Mouse (Mus musculus) embryo, embryonic 10 days (tissue): ENCODE results near the gene Tex37.
A peak's percentile ranks its signal among the peaks of the same experiment; 100 is the strongest.

Experiments
- DNase-seq: peaks from one replicate; pipeline ENCODE4 v3.0.0-alpha.2; 2015; ENCODE audit warnings: low spot score

Tex37 gene

DNA sequence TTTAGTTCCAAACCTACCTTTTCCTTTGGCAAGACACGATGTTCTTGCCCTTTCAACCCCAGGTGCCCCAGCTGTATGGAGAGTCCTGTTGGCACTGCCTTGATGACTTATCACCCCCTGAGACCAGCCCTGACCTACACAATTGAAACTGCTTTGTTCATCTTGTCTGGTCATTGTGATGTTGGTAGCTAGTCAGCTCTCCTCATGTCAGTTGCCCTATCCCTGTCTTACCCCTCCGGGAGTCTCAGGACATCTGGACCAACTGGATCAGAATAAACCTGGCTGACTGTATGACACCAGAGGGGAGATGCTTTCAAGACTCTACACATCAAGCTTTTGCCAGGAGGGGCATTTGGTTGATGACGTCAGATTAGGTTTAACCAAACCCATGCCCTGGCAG is at the start of gene Tex37:
Gene Tex37, minus strand, starts transcription at position 101 of the 400 bp plus-strand sequence.
- DNase-seq: no peak

DNA sequence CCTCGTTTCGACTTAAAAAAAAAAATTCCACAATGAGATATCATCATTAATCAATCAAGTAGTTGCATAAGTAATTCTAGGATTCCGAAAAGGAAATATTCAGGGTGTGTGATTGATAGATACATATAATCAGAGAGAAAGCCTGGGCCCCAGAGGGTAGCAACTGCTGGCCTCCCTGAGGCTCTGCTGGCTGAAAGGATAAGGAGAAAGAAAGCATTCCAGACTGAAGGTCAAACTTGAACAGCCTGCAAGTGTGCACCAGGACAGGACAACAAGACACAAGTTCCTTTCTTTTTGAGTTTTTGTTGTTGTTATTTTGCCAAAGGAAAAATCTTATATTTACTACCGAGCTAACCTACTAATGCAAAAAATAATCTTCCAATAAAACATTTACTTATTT is 49.6 kb upstream of the Tex37 start:
- DNase-seq: no peak

DNA sequence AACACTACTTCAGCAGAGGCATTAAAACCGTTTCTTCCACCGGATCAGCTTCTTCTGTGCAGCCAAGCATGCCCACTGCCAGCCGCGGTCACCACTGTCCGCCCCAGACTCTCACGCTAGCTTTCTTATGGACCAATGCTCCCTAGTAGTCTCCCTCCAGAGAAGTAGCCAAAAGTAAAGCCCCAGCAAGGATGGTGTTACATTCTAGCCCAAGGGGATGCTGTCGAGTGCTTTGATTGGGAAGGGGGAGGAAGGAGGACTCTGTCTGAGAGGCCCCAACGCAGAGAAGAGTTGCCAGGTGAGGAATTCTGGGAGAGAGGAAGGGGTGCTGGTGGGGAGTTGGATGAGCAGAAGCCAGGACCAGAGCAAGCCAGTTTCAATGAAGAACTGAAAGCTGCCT is 48.7 kb upstream of the Tex37 start:
- peak; percentile 47 for DNase-seq

DNA sequence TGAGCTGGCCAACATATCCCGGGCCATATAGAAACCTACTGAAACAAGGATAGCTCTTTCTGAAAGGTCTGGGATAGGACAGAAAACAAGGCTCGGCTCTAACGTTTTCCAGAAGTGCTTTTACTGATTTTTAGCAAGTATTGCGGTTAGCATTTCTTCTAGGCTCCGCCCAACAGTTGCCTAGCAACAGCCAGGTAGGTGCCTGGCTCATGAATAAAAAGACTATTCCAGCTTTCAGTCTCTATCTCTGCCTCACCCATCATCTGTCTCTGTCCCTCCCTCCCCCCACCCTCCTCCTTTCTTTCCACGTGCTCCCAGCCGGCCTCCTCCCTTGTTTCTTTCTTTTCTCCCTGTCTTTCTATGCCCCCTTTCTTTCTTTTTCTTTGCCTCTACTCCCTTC is 47.0 kb upstream of the Tex37 start:
- DNase-seq: no peak

DNA sequence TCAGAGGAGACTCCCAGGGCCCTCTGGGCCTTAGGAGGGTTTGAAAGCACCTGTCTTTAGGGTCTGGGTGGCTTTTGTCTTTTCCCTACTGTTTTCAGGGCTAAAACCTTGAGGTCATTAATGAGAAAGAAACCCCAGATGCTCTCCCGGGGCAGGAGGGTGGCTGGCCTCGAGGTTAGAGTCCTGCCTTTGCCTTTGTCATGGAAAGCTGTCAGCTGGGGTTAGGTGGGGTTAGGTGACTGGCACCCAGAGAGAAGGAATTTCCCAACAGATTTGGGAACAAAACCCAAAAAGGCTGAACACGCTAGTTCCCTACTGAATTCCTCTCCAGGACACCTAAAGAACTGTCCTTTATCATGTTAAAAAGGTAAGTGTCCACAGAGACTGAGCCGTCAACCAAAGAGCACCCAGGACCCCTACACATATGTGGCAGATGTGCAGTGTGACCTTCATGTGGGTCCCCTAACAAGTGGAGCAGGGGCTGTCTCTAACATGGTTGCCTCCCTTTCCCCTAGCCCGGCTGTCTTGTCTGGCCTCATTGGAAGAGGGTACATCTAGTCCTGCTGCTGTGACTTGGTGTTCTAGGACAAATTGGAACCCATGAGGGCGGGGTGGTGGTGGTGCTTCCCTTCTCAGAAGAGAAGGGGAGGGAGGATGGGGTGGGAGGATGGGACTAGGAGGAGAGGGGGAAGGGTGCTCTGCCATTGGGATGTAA is 45.5 kb upstream of the Tex37 start:
- no peak for DNase-seq

GRCm38 (mm10) chr6:70957341-70957940 is 38.7 kb upstream of the Tex37 start:
- DNase-seq: no peak

DNA sequence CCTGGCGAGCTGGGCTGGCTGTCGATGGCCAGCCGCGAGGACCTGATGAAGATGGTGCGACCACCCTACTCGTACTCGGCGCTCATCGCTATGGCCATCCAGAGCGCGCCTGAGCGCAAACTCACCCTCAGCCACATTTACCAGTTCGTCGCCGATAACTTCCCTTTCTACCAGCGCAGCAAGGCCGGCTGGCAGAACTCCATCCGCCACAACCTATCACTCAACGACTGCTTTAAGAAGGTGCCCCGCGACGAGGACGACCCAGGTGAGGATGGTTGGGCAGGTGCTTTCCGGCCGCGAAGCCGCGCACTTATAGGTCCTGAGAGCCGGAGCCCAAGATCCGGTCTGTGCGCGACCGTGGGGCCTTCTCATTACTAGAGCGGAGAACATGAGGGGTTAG is 38.2 kb upstream of the Tex37 start:
- peak; percentile 49 for DNase-seq

GRCm38 (mm10) chr6:70956285-70956912 is 37.7 kb upstream of the Tex37 start, which contains the start of gene Foxi3:
TSS of gene Foxi3 (plus strand) at chr6:70956531.
- peak; percentile 79 for DNase-seq

- DNase-seq: no peak
Observed at GRCm38 (mm10) chr6:70955841-70956240, 37.1 kb upstream of the Tex37 start.

GRCm38 (mm10) chr6:70955291-70955800 is 36.6 kb upstream of the Tex37 start:
- DNase-seq: no peak

GRCm38 (mm10) chr6:70954040-70954439 is 35.3 kb upstream of the Tex37 start:
- peak; percentile 31 for DNase-seq

GRCm38 (mm10) chr6:70953274-70953673 is 34.5 kb upstream of the Tex37 start:
- DNase-seq: no peak

DNA sequence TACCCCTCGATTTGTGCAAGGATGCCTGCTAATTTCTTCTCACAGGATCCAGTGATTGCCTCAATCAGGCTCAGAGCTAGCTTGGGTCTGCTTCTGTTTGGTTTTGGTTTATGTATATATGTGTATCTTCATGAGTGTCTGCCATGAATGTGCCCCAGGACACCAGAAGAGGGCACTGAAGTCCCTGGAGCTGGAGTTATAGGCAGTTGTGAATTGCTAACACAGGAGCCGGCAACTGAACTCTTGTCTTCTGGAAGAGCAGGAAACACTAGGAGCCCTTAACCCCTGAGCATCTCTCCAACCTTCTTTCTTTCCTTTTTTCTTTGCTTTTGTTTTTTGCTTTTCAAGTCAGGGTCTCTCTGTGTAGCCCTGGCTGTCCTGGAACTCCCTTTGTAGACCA is 13.1 kb upstream of the Tex37 start:
- DNase-seq: no peak

GRCm38 (mm10) chr6:70921274-70922074 is 2.7 kb upstream of the Tex37 start:
- peak; percentile 74 for DNase-seq

GRCm38 (mm10) chr6:70912396-70912765 is 6.3 kb downstream of the Tex37 start:
- no peak for DNase-seq

DNA sequence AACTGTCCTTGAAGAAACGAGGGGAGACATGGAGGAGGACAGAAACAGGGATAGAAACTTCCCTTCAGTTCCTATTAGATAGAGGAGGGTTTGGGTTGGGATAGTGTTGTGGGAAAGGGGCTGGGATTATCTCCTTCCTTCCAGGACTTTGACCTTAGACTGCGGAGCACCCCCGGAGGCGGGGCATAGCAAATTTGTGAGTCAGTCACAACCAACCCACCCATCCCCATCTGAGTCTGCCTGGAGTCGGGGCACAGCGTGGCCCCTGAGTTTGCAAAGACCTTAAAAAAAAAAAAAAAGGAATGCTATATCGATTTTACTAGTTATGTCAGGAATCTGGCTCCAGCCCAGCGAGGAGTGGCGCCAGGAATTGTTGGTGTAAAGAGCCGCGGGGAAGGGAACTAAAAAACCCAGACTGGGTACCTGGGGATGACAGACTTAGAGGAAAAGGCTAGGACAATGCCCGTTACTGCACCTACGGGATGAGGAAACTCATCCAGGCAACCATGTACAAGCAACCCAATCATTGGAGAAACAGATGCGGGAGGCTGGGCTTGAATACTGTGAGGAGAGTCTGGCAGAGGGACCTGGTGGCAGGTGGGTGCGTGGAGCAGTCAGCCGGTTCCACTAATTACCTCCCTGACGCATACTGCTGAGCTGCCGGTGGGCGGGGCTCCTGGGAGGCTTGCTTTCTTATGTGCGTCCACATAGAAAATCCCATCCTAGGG is 6.9 kb downstream of the Tex37 start:
- DNase-seq: no peak

- no peak for DNase-seq
Observed at GRCm38 (mm10) chr6:70910285-70910684, 8.4 kb downstream of the Tex37 start.

- DNase-seq: no peak
Observed at GRCm38 (mm10) chr6:70909572-70909971, 9.2 kb downstream of the Tex37 start.

DNA sequence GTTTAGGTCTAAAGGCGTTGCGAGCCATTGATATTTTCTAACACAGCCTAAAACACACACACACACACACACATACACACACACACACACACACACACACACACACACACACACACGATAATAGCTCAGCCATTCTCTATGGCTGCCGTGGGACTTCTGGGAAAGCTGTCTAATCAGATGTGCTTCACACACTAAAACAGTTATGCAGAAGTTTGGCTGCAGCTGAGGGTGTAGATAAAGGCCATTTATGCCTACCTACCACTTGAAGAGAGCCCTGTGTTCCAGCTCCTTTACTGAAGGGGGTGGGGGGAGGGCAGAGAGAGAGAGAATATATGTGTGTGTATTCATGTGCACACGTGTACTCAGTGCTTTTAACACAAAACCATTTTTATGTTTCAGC is 15.0 kb downstream of the Tex37 start:
- no peak for DNase-seq

GRCm38 (mm10) chr6:70899594-70900003 is 19.1 kb downstream of the Tex37 start:
- DNase-seq: no peak

DNA sequence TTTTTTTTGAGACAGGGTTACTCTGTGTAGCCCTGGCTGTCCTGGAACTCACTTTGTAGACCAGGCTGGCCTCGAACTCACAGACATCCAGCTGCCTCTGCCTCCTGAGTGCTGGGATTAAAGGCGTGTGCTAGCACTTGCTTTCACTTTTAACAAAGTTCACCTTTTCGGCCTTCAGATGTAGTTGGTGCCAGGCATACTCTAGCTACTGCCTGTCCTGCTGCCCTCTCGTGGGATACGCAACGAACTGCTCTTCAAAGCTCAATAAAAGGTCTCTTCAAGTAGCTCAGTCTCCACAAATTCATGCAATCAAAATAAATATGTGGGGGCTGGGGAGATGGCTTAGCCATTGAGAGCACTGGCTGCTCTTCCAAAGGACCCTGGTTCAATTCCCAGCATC is 20.6 kb downstream of the Tex37 start:
- DNase-seq: no peak

DNA sequence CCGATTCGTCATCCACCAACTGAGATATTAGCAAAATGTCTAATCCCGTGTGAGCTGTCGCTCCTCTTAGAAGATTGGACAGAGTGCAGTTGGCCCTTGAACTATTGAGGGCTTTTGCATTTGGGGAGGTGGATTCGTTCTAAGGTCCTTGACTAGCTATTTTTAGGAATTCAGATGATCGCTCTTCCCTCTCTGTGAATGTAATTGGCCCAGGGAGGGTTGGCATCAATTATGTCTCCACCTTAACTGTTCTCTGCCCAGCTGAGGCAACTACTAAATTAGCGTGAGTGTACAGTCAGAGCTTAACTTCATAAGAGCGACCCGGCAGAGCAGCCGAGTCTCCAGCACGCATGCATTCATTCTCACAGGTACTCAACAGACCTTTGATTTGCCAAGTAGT is 30.7 kb downstream of the Tex37 start:
- DNase-seq: no peak
